Comparison of ENCODE assay signal across 7 mouse cellular contexts in the genomic region with DNA sequence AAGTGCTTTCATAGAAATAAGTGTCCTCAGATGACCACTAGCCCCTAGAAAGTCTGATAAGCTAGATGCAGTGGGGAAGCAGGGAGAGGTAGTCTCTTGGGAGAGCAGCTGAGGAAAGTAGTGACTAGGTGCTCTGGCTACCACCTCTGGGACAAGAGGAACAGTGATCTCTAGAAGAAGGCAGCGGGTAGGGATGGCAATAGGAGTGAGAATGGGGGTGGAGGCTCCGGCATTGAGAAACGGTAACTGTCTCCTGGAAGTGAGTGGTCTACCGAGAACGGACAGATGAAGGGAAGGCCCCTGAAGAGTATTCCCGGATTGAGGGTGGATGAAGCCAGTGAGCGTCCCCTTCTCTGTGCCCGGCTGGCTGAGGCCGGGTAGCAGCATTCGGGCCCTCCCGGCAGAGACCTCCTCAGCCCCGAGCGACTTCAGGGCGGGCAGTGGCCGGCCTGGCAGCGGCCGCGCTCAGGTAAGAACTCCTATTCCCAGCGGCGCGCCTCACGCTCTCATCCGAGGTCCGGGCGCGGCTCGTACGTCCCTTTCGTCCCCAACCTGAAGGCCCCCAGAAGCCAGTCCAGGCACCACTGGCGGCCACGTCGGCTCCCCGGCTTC. TPM values are rescaled to one million over a fixed set of nuclear protein-coding genes. Genes with fewer than 3 reads are reported as not detected.
A peak's percentile ranks its signal among the peaks of the same experiment; 100 is the strongest.
DNase-seq lines count a peak whose midpoint lies in the region; ATAC-seq lines count a peak whose summit lies in the region.

No protein-coding gene starts in this region.

- H3K27ac ChIP-seq in embryonic facial prominence, embryonic 11.5 days (replicated peaks; ENCODE audit: low read depth, low read length) = no peak overlapping the region
- 0 out of 2 replicates have a peak overlapping the region, but pooled peaks have one; percentile 30 for H3K27ac ChIP-seq in hindbrain, embryonic 11.5 days (ENCODE audit: low read depth, low read length)

- peak overlapping the region; percentile 87 for H3K4me2 ChIP-seq in embryonic facial prominence, embryonic 11.5 days (ENCODE audit: low read depth, low read length)
- H3K4me2 ChIP-seq in hindbrain, embryonic 11.5 days (replicated peaks; ENCODE audit: low read depth, low read length) = peak overlapping the region; percentile 86

- H3K27me3 ChIP-seq in embryonic facial prominence, embryonic 11.5 days (ENCODE audit: control insufficient read depth, insufficient read depth, low read length) = no peaks in the 10 kb centered on the region
- no peaks in the 10 kb centered on the region for H3K27me3 ChIP-seq in hindbrain, embryonic 11.5 days (ENCODE audit: control insufficient read depth, insufficient read depth, low read length)

- WGBS in embryonic facial prominence, embryonic 11.5 days = under 1% methylated on average over 28 of the region's 33 CpGs
- 0% methylated on average over 25 of the region's 33 CpGs for WGBS in hindbrain, embryonic 11.5 days

- no peaks in the 10 kb centered on the region for H3K9me3 ChIP-seq in embryonic facial prominence, embryonic 11.5 days (replicated peaks; ENCODE audit: control insufficient read depth, low read length)
- no peaks in the 10 kb centered on the region for H3K9me3 ChIP-seq in hindbrain, embryonic 11.5 days (ENCODE audit: control insufficient read depth, low read length)

- no peaks in the 10 kb centered on the region for H3K4me1 ChIP-seq in embryonic facial prominence, embryonic 11.5 days (ENCODE audit: control insufficient read depth, insufficient read depth, low read length)
- no peaks in the 10 kb centered on the region for H3K4me1 ChIP-seq in hindbrain, embryonic 11.5 days (replicated peaks; ENCODE audit: control insufficient read depth, insufficient read depth, low read length)

- peak overlapping the region; percentile 82 for H3K4me3 ChIP-seq in embryonic facial prominence, embryonic 11.5 days (ENCODE audit: low read depth, low read length)
- peak overlapping the region; percentile 82 for H3K4me3 ChIP-seq in hindbrain, embryonic 11.5 days (ENCODE audit: low read depth, low read length)

- no peaks in the 10 kb centered on the region for H3K36me3 ChIP-seq in embryonic facial prominence, embryonic 11.5 days (replicated peaks; ENCODE audit: control insufficient read depth, insufficient read depth, low read depth, low read length)
- H3K36me3 ChIP-seq in hindbrain, embryonic 11.5 days (ENCODE audit: control insufficient read depth, insufficient read depth, low read length) = no peaks in the 10 kb centered on the region

- H3K9ac ChIP-seq in embryonic facial prominence, embryonic 11.5 days (replicated peaks; ENCODE audit: low read length) = peak overlapping the region; percentile 82
- peak overlapping the region; percentile 85 for H3K9ac ChIP-seq in hindbrain, embryonic 11.5 days (ENCODE audit: low read depth, low read length)

- peak; percentile 7 for DNase-seq in right cerebral cortex, adult 18-20 months
- no peak for DNase-seq in right cerebral cortex, postnatal 25 days
- DNase-seq in embryonic facial prominence, embryonic 11.5 days (ENCODE audit: low spot score) = no peak
- no peak for DNase-seq in hindbrain, embryonic 11.5 days (ENCODE audit: low spot score)
- no peak for DNase-seq in ovary, adult 18-20 months (ENCODE audit: low spot score)
- DNase-seq in urinary bladder, postnatal 4 days (ENCODE audit: low spot score in 2 of 2) = no peak

- peak; percentile 49; the same call in 1 of the 2 replicates for ATAC-seq in embryonic facial prominence, embryonic 11.5 days (replicated peaks; ENCODE audit: insufficient number of reproducible peaks, low FRiP score, low TSS enrichment, low read depth)
- peak; percentile 67 for ATAC-seq in hindbrain, embryonic 11.5 days (ENCODE audit: low FRiP score)
- 0 out of 2 replicates have a peak, but pooled peaks have one; percentile 2 for ATAC-seq in megakaryocyte progenitor cell, adult 5-6 weeks (replicated peaks; ENCODE audit: poor library complexity)

RNA-seq across cellular contexts. Expression of gene Acer3, which starts 12.3 kb away (rescaled TPM):
- polyA plus RNA-seq in embryonic facial prominence, embryonic 11.5 days (2014; fragmentation: Nextera tagmentation; extraction: Ambion mirVana) = 18.7 and 21.5 TPM in 2 replicates
- polyA plus RNA-seq in hindbrain, embryonic 11.5 days (2014; fragmentation: Nextera tagmentation; extraction: Ambion mirVana) = 16.9 and 17.5 TPM in 2 replicates
- total RNA-seq in megakaryocyte progenitor cell, adult 5-6 weeks (2015) = 59.0 and 59.9 TPM in 2 replicates
- total RNA-seq in megakaryocyte progenitor cell, adult 5-6 weeks (2017) = 36.8 and 43.4 TPM in 2 replicates

RNA-seq across cellular contexts. Expression of gene Tsku, which starts 52.4 kb away (rescaled TPM):
- polyA plus RNA-seq in embryonic facial prominence, embryonic 11.5 days (2014; fragmentation: Nextera tagmentation; extraction: Ambion mirVana) = 13.6 and 14.5 TPM in 2 replicates
- 6.7 and 9.1 TPM in 2 replicates for polyA plus RNA-seq in hindbrain, embryonic 11.5 days (2014; fragmentation: Nextera tagmentation; extraction: Ambion mirVana)
- 0.12 TPM in 1 of 2 replicates, not detected in the other for total RNA-seq in megakaryocyte progenitor cell, adult 5-6 weeks (2015)
- not detected in 2 replicates for total RNA-seq in megakaryocyte progenitor cell, adult 5-6 weeks (2017)

Comparison
In these comparisons a context has a peak if more than half of its experiments do, and no peak if none do; other contexts are left out.
1. ATAC-seq: peak in every context shown above with its lines; median percentile 67 in hindbrain, embryonic 11.5 days; 49 in embryonic facial prominence, embryonic 11.5 days; 2 in megakaryocyte progenitor cell, adult 5-6 weeks.